Mouse (Mus musculus): ENCODE results near the gene Trpm2. TPM values are rescaled to one million over a fixed set of nuclear protein-coding genes. Genes with fewer than 3 reads are reported as not detected.
"Not testable (repeated sequence)": the region's sequence is repeated elsewhere in the genome, so short reads cannot be mapped to it uniquely, and the experiment has no call there.

Gene Trpm2
- polyA plus RNA-seq (2015; fragmentation: Nextera tagmentation; extraction: Ambion mirVana) = 0.60 and 0.79 TPM in 2 replicates

- Histone ChIP-seq H3K27me3 (peaks cover 28% of the 10 kb centered on the region), H3K4me3 (replicated peaks) (peak within 1 kb of the TSS; percentile 32), H3K36me3 (no peaks in the 10 kb centered on the region), H3K9ac (no peak within 1 kb of the TSS), H3K4me1 (peaks cover 10% of the 10 kb centered on the region), H3K4me2 (replicated peaks) (peak within 1 kb of the TSS; percentile 58), H3K9me3 (replicated peaks) (no peaks in the 10 kb centered on the region), H3K27ac (replicated peaks) (no peak within 1 kb of the TSS)
- no peak for ATAC-seq (ENCODE audit: insufficient number of reproducible peaks, low FRiP score, low TSS enrichment, low read depth)
- 87% methylated on average over 6 of the region's 6 CpGs for WGBS
These were observed at the start of gene Trpm2 for GRCm38 (mm10) chr10:77970481-77970880. Trpm2 (minus strand) TSS chr10:77970563.

GRCm38 (mm10) chr10:78019984-78020383 lies 49.6 kb upstream of the Trpm2 start:
- not testable (repeated sequence) for H3K4me2 ChIP-seq (replicated peaks); H3K4me1 ChIP-seq; H3K9ac ChIP-seq; ATAC-seq (ENCODE audit: insufficient number of reproducible peaks, low FRiP score, low TSS enrichment, low read depth); H3K27me3 ChIP-seq; H3K27ac ChIP-seq (replicated peaks); H3K36me3 ChIP-seq; H3K4me3 ChIP-seq (replicated peaks); H3K9me3 ChIP-seq (replicated peaks)
- 94% methylated on average over 7 of the region's 11 CpGs for WGBS

- Histone ChIP-seq H3K9ac (no peak overlapping the region), H3K4me2 (replicated peaks) (no peak overlapping the region; the same call in 1 of the 2 replicates), H3K4me1 (no peaks in the 10 kb centered on the region), H3K36me3 (no peaks in the 10 kb centered on the region), H3K9me3 (replicated peaks) (no peaks in the 10 kb centered on the region), H3K27me3 (no peaks in the 10 kb centered on the region), H3K4me3 (replicated peaks) (no peak overlapping the region), H3K27ac (replicated peaks) (no peak overlapping the region)
- ATAC-seq (ENCODE audit: insufficient number of reproducible peaks, low FRiP score, low TSS enrichment, low read depth) = peak; percentile 39; the same call in 1 of the 2 replicates
- WGBS = 77% methylated on average over 4 of the region's 4 CpGs
These were observed 48.9 kb upstream of the Trpm2 start for GRCm38 (mm10) chr10:78019291-78019690.

GRCm38 (mm10) chr10:78018797-78019203 lies 48.4 kb upstream of the Trpm2 start:
- Histone ChIP-seq H3K36me3 (no peaks in the 10 kb centered on the region), H3K4me3 (replicated peaks) (peak overlapping the region; percentile 29), H3K9ac (no peak overlapping the region), H3K27me3 (no peaks in the 10 kb centered on the region), H3K4me1 (no peaks in the 10 kb centered on the region), H3K9me3 (replicated peaks) (no peaks in the 10 kb centered on the region), H3K27ac (replicated peaks) (no peak overlapping the region), H3K4me2 (replicated peaks) (peak overlapping the region; percentile 55)
- ATAC-seq (ENCODE audit: insufficient number of reproducible peaks, low FRiP score, low TSS enrichment, low read depth) = no peak; the same call in 1 of the 2 replicates
- WGBS = 17% methylated on average over 19 of the region's 19 CpGs

GRCm38 (mm10) chr10:78016366-78016765 lies 46.0 kb upstream of the Trpm2 start:
- no peak overlapping the region for H3K4me2 ChIP-seq (replicated peaks)
- no peaks in the 10 kb centered on the region for H3K9me3 ChIP-seq (replicated peaks)
- no peak overlapping the region for H3K9ac ChIP-seq
- H3K27ac ChIP-seq (replicated peaks) = no peak overlapping the region
- H3K4me1 ChIP-seq = no peaks in the 10 kb centered on the region
- H3K27me3 ChIP-seq = no peaks in the 10 kb centered on the region
- WGBS = 52% methylated on average over 5 of the region's 5 CpGs
- ATAC-seq (ENCODE audit: insufficient number of reproducible peaks, low FRiP score, low TSS enrichment, low read depth) = no peak
- H3K36me3 ChIP-seq = no peaks in the 10 kb centered on the region
- no peak overlapping the region for H3K4me3 ChIP-seq (replicated peaks)

- no peak overlapping the region for H3K4me3 ChIP-seq (replicated peaks)
- no peak overlapping the region for H3K27ac ChIP-seq (replicated peaks)
- H3K36me3 ChIP-seq = no peaks in the 10 kb centered on the region
- ATAC-seq (ENCODE audit: insufficient number of reproducible peaks, low FRiP score, low TSS enrichment, low read depth) = no peak
- 81% methylated on average over 1 of the region's 1 CpGs for WGBS
- no peak overlapping the region for H3K4me2 ChIP-seq (replicated peaks)
- no peak overlapping the region for H3K9ac ChIP-seq
- no peaks in the 10 kb centered on the region for H3K27me3 ChIP-seq
- H3K9me3 ChIP-seq (replicated peaks) = no peaks in the 10 kb centered on the region
- no peaks in the 10 kb centered on the region for H3K4me1 ChIP-seq
These were observed 45.1 kb upstream of the Trpm2 start for GRCm38 (mm10) chr10:78015489-78015888.

- Histone ChIP-seq H3K27me3 (no peaks in the 10 kb centered on the region), H3K4me3 (replicated peaks) (no peak overlapping the region), H3K27ac (replicated peaks) (no peak overlapping the region), H3K4me1 (peaks cover 13% of the 10 kb centered on the region), H3K4me2 (replicated peaks) (no peak overlapping the region), H3K36me3 (no peaks in the 10 kb centered on the region), H3K9ac (no peak overlapping the region), H3K9me3 (replicated peaks) (no peaks in the 10 kb centered on the region)
- 89% methylated on average over 18 of the region's 18 CpGs for WGBS
- ATAC-seq (ENCODE audit: insufficient number of reproducible peaks, low FRiP score, low TSS enrichment, low read depth) = no peak
These were observed 42.5 kb upstream of the Trpm2 start for GRCm38 (mm10) chr10:78012661-78013495.

- not testable (repeated sequence) for ATAC-seq (ENCODE audit: insufficient number of reproducible peaks, low FRiP score, low TSS enrichment, low read depth); H3K4me3 ChIP-seq (replicated peaks); H3K4me2 ChIP-seq (replicated peaks); H3K9me3 ChIP-seq (replicated peaks); H3K27me3 ChIP-seq; H3K9ac ChIP-seq; H3K36me3 ChIP-seq; H3K27ac ChIP-seq (replicated peaks)
- H3K4me1 ChIP-seq = peaks cover 30% of the 10 kb centered on the region
- WGBS = 92% methylated on average over 5 of the region's 5 CpGs
These were observed 40.8 kb upstream of the Trpm2 start for GRCm38 (mm10) chr10:78011116-78011515.

GRCm38 (mm10) chr10:78010335-78010734 lies 40.0 kb upstream of the Trpm2 start:
- peak overlapping the region; percentile 88 for H3K4me2 ChIP-seq (replicated peaks)
- H3K4me3 ChIP-seq (replicated peaks) = peak overlapping the region; percentile 89
- H3K4me1 ChIP-seq = peaks cover 35% of the 10 kb centered on the region
- WGBS = 11% methylated on average over 10 of the region's 10 CpGs
- no peak overlapping the region for H3K27ac ChIP-seq (replicated peaks)
- ATAC-seq (ENCODE audit: insufficient number of reproducible peaks, low FRiP score, low TSS enrichment, low read depth) = no peak
- H3K36me3 ChIP-seq = peaks cover 2% of the 10 kb centered on the region; the same call in 1 of the 2 replicates
- no peaks in the 10 kb centered on the region for H3K9me3 ChIP-seq (replicated peaks)
- no peak overlapping the region for H3K9ac ChIP-seq
- H3K27me3 ChIP-seq = no peaks in the 10 kb centered on the region

GRCm38 (mm10) chr10:78009945-78010293 lies 39.6 kb upstream of the Trpm2 start, which contains the start of gene Pfkl:
Pfkl (minus strand) TSS chr10:78010083.
- Histone ChIP-seq H3K27ac (replicated peaks) (peak within 1 kb of the TSS; percentile 98), H3K36me3 (peaks cover 2% of the 10 kb centered on the region; the same call in 1 of the 2 replicates), H3K4me1 (peaks cover 35% of the 10 kb centered on the region), H3K9me3 (replicated peaks) (no peaks in the 10 kb centered on the region), H3K27me3 (no peaks in the 10 kb centered on the region), H3K4me2 (replicated peaks) (peak within 1 kb of the TSS; percentile 88), H3K9ac (peak within 1 kb of the TSS; percentile 87), H3K4me3 (replicated peaks) (peak within 1 kb of the TSS; percentile 89)
- 1% methylated on average over 9 of the region's 9 CpGs for WGBS
- 0 out of 2 replicates have a peak, but pooled peaks have one; percentile 1 for ATAC-seq (ENCODE audit: insufficient number of reproducible peaks, low FRiP score, low TSS enrichment, low read depth)

- peaks cover 2% of the 10 kb centered on the region; the same call in 1 of the 2 replicates for H3K36me3 ChIP-seq
- WGBS = under 1% methylated on average over 58 of the region's 59 CpGs
- no peaks in the 10 kb centered on the region for H3K27me3 ChIP-seq
- H3K27ac ChIP-seq (replicated peaks) = peak overlapping the region; percentile 98
- peak; percentile 96 for ATAC-seq (ENCODE audit: insufficient number of reproducible peaks, low FRiP score, low TSS enrichment, low read depth)
- peak overlapping the region; percentile 87 for H3K9ac ChIP-seq
- H3K4me1 ChIP-seq = peaks cover 35% of the 10 kb centered on the region
- H3K9me3 ChIP-seq (replicated peaks) = no peaks in the 10 kb centered on the region
- H3K4me3 ChIP-seq (replicated peaks) = peak overlapping the region; percentile 89
- H3K4me2 ChIP-seq (replicated peaks) = peak overlapping the region; percentile 88
These were observed 39.0 kb upstream of the Trpm2 start for GRCm38 (mm10) chr10:78009184-78009944.
